In genomic region chr11:5566506-5566905, GRCm38 (mm10) we compare ENCODE assay signal across 26 mouse cellular contexts. TPM values are rescaled to one million over a fixed set of nuclear protein-coding genes. Genes with fewer than 3 reads are reported as not detected.
"Had no signal": no experiment of that assay in that cellular context is flagged by ENCODE, and none has a peak within 500 bp of the region (broad histone marks: within the 10 kb centered on the region; RNA-seq: fewer than 3 reads in every experiment).

No protein-coding gene starts in this region.

- H3K27ac ChIP-seq: kidney, embryonic 15.5 days; left cerebral cortex, adult 2 months; liver, embryonic 13.5 days; stomach, postnatal 0 days had no signal

- DNase-seq: kidney, adult 18-20 months; kidney, postnatal 10 days; kidney, postnatal 36 days; layer of hippocampus, postnatal 36 days; liver, embryonic 13.5 days; lung, adult 2 months; lung, postnatal 14 days; midbrain, embryonic 14.5 days; thymus, adult 2 months; thymus, postnatal 14 days; thymus, postnatal 4 days had no signal

- H3K4me1 ChIP-seq: kidney, embryonic 15.5 days had no signal

- H3K9ac ChIP-seq: kidney, embryonic 15.5 days; liver, embryonic 13.5 days had no signal

- H3K9me3 ChIP-seq: kidney, embryonic 15.5 days had no signal

- H3K4me3 ChIP-seq: kidney, embryonic 15.5 days; left cerebral cortex, adult 2 months; liver, embryonic 13.5 days had no signal

- H3K36me3 ChIP-seq: kidney, embryonic 15.5 days; liver, embryonic 13.5 days had no signal

- H3K4me2 ChIP-seq: kidney, embryonic 15.5 days; liver, embryonic 13.5 days; midbrain, embryonic 11.5 days had no signal

- H3K27me3 ChIP-seq: kidney, embryonic 15.5 days; liver, embryonic 13.5 days had no signal

RNA-seq across cellular contexts. Expression of gene Ankrd36, which starts 3.0 kb away (rescaled TPM):
- total RNA-seq: layer of hippocampus, adult 8-10 months; layer of hippocampus, postnatal 10 days; layer of hippocampus, postnatal 36 days; left cerebral cortex, adult 2 months; left cerebral cortex, postnatal 10 days; left cerebral cortex, postnatal 36 days; liver, adult 2 months; midbrain, postnatal 0 days had no signal
- polyA plus RNA-seq: kidney, embryonic 15.5 days; limb, embryonic 11.5 days; liver, adult 2 months; lung, adult 2 months; midbrain, embryonic 11.5 days; midbrain, embryonic 14.5 days; neural tube, embryonic 11.5 days; neural tube, embryonic 14.5 days; small intestine, adult 2 months; stomach, embryonic 14.5 days; stomach, postnatal 0 days; thymus, adult 2 months had no signal
